Mouse (Mus musculus) cerebellum, postnatal 4 days (tissue): ENCODE measurements around the gene 4931409K22Rik.

ENCODE experiments used
- DNase-seq, 2 experiments: peaks; one replicate each; pipeline ENCODE4 v3.0.0; 2022; ENCODE audit warnings: low spot score in 2 of 2, mixed read lengths in 1 of 2

4931409K22Rik gene

DNA sequence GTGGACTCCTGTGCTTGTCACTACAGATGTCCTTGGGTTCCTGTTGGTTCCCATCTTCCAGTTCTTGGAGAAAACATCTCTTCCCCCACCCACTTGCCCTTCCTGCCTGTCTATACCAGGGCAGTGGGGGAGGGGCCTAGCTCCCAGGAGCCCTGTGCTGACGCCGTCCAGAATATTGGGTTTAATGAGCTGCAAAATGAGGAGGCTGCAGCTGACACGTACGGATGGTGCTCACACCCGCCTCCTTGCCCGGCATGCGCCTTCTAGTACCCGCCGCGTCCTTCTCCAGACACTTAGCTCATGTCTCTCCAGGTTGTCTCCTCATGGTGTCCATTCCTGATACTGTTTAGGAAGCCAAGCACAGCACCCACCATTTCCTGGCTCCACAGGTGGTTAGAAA lies 57.5 kb downstream of the 4931409K22Rik start:
- DNase-seq: no peak

DNA sequence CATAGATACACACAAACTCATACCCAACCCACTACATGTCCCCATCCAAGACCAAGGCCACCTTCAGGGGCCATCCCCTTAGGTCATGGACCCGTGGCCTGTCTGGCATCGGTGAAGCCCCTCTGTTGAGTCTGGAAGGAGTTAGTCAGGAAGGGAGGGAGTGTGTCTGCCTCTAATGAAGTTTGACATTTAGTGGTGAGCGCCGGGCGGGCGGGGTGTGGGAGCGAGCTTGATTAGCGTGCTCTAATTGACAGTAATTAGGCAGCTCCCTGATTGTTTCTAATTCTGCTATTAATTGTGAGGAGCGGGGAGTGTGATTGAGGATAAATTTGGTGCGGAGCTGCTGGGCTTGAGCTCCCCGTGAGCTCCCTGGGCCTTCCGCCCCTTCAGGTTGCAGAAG lies 59.1 kb downstream of the 4931409K22Rik start:
- no peak for DNase-seq

DNA sequence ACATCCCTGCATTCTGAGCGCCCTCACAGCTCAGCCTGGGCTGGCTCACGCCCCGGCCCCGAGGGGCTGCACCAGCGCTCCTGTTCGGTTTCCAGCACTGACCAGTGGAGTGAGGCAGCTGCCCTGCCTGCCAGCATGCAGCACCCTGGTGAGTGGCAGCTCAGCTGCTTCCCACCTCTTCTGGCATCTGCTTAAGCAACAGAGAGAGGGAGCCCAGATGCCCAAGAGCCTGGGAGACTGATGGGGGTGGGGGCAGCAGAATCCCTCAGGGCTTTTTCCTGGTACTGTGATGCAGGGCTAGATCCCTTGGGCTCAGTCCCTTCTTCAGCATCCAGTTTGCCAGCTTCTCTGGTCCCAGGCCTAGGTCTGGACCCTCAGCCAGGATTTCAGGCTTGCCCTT lies 59.9 kb downstream of the 4931409K22Rik start:
- no peak for DNase-seq

GRCm38 (mm10) chr5:24495019-24495418 lies 61.6 kb downstream of the 4931409K22Rik start:
- DNase-seq: no peak
